Mouse (Mus musculus) embryonic facial prominence, embryonic 15.5 days (tissue): ENCODE data around the gene Tbcb. TPM values are rescaled to one million over a fixed set of nuclear protein-coding genes. Genes with fewer than 3 reads are reported as not detected.
"Not testable (repeated sequence)": the region's sequence is repeated elsewhere in the genome, so short reads cannot be mapped to it uniquely, and the experiment has no call there.

Experiments
- ATAC-seq: fragments of 200-750 bp; cut with Nextera tagmentation; 2 replicates; pipeline ENCODE4 v1.8.0; 2017; ENCODE audit warnings: low read depth, moderate TSS enrichment; ENCODE audit not compliant: insufficient number of reproducible peaks, low FRiP score, low TSS enrichment
- H3K27ac ChIP-seq: fragments of 300-500 bp; sonication (generic); replicated peaks from 2 replicates; pipeline ENCODE4 v1.5.1; 2015; ENCODE audit warnings: mild to moderate bottlenecking, inconsistent platforms
- H3K27me3 ChIP-seq: fragments of 300-500 bp; sonication (generic); 2 replicates; pipeline ENCODE4 v1.6.1; 2015; ENCODE audit warnings: inconsistent platforms
- H3K36me3 ChIP-seq: fragments of 300-500 bp; sonication (generic); 2 replicates; pipeline ENCODE4 v1.6.1; 2015; ENCODE audit warnings: mild to moderate bottlenecking, inconsistent platforms
- H3K4me1 ChIP-seq: fragments of 300-500 bp; sonication (generic); 2 replicates; pipeline ENCODE4 v1.6.1; 2015; ENCODE audit warnings: inconsistent platforms
- H3K4me2 ChIP-seq: fragments of 300-500 bp; sonication (generic); replicated peaks from 2 replicates; pipeline ENCODE4 v1.6.1; 2015; ENCODE audit warnings: mild to moderate bottlenecking, inconsistent platforms
- H3K4me3 ChIP-seq: fragments of 300-500 bp; sonication (generic); replicated peaks from 2 replicates; pipeline ENCODE4 v1.5.1; 2015; ENCODE audit warnings: mild to moderate bottlenecking, inconsistent platforms
- H3K9ac ChIP-seq: fragments of 300-500 bp; sonication (generic); 2 replicates; pipeline ENCODE4 v1.6.1; 2015; ENCODE audit warnings: inconsistent platforms
- H3K9me3 ChIP-seq: fragments of 300-500 bp; sonication (generic); replicated peaks from 2 replicates; pipeline ENCODE4 v1.6.1; 2016; ENCODE audit warnings: inconsistent platforms
- WGBS: fragments of 180-500 bp; shearing (Covaris S2); methylation state at CpG from one replicate; pipeline ENCODE4 v1.1.7; 2015; 5-methylcytosine and 5-hydroxymethylcytosine counted together
- polyA plus RNA-seq: library from polyadenylated mRNA; unstranded; fragments of >200 nt; fragmentation: Nextera tagmentation; extraction: Ambion mirVana; gene quantifications from 2 replicates; pipeline ENCODE4 v1.2.1, GENCODE M21; 2015

Tbcb gene
- polyA plus RNA-seq, 1 experiment from 2014 or later: 177 TPM

DNA sequence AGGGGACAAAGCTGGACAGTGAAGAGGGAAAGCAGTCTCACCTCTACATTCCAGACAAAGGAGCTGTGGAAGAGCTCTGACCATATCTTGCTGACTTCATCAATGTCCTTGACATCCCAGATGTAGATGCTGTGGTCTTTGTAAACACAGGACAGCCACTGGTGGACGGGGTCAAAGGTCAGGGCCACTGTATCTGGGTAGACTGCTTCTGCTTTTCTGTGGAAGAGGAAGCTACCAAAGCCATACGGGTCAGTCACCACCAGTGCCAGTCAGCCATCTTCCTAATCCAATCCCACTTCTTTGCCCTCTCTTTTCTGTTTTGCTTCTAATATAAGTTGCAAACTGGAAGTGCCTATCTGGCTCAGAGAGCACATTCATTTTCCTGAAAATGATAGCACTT, 33.0 kb upstream of the Tbcb start:
- 80% methylated on average over 2 of the region's 2 CpGs for WGBS

GRCm38 (mm10) chr7:30251956-30252954, 20.2 kb upstream of the Tbcb start:
- ATAC-seq: no peak
- no peaks in the 10 kb centered on the region for H3K4me1 ChIP-seq

More for the DNA sequence above, 33.0 kb upstream of the Tbcb start:
- Histone ChIP-seq H3K9ac (no peak overlapping the region), H3K4me2 (no peak overlapping the region), H3K4me1 (no peaks in the 10 kb centered on the region), H3K36me3 (peaks cover 4% of the 10 kb centered on the region; the same call in 1 of the 2 replicates), H3K27me3 (no peaks in the 10 kb centered on the region), H3K4me3 (no peak overlapping the region), H3K9me3 (no peaks in the 10 kb centered on the region), H3K27ac (no peak overlapping the region)
- ATAC-seq: no peak

GRCm38 (mm10) chr7:30237374-30237773, 5.3 kb upstream of the Tbcb start:
- H3K4me1 ChIP-seq: peaks cover 15% of the 10 kb centered on the region
- ATAC-seq, H3K27me3 ChIP-seq, H3K9me3 ChIP-seq, H3K4me3 ChIP-seq, H3K27ac ChIP-seq, H3K4me2 ChIP-seq, H3K9ac ChIP-seq: not testable (repeated sequence)
- H3K36me3 ChIP-seq: peaks cover 17% of the 10 kb centered on the region
- WGBS: 69% methylated on average over 3 of the region's 3 CpGs

More at GRCm38 (mm10) chr7:30251956-30252954, 20.2 kb upstream of the Tbcb start:
- WGBS: 74% methylated on average over 12 of the region's 12 CpGs
- Histone ChIP-seq H3K27ac (no peak overlapping the region), H3K4me3 (no peak overlapping the region), H3K9me3 (no peaks in the 10 kb centered on the region), H3K36me3 (0 out of 2 replicates have a peak, but pooled peaks cover 2% of the 10 kb centered on the region), H3K9ac (no peak overlapping the region), H3K27me3 (no peaks in the 10 kb centered on the region), H3K4me2 (no peak overlapping the region)

GRCm38 (mm10) chr7:30235625-30236024, 3.6 kb upstream of the Tbcb start, which contains the start of gene Ovol3:
Gene Ovol3 (minus strand): TSS chr7:30235725.
- Histone ChIP-seq H3K27me3 (no peaks in the 10 kb centered on the region), H3K4me2 (no peak within 1 kb of the TSS), H3K4me1 (peaks cover 20% of the 10 kb centered on the region), H3K36me3 (peaks cover 17% of the 10 kb centered on the region), H3K9ac (no peak within 1 kb of the TSS), H3K9me3 (no peaks in the 10 kb centered on the region), H3K27ac (no peak within 1 kb of the TSS), H3K4me3 (no peak within 1 kb of the TSS)
- WGBS: 83% methylated on average over 4 of the region's 4 CpGs
- ATAC-seq: no peak

- WGBS: 91% methylated on average over 8 of the region's 8 CpGs
- ATAC-seq: no peak
These were observed 3.0 kb upstream of the Tbcb start for GRCm38 (mm10) chr7:30235091-30235490.

DNA sequence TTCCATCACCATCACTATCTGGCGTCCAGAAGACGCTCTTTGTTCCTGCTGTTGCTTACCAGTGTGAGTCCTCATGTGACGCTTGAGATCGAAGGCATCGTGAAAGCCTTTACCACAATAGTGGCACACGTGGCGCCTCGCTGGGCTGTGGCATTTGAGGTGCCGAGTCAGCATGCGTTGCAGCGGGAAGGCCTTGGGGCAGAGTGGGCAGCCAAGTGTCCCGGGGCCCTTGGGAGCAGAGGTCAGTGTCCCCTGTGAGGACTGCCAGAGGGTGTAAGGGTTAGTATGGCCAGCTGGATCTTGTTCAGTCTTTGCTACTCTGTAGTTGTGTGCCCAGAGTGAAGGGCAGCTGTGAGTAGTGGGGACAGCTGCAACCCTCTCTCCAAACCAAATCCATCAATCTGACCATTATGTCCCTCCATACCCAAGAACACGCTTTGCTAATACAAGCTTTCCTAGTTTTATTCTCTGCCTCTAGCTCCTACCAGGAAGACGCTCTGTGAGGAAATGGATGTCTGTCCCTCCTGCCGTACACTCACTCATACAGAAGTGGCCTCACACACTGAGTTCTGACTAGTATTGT, 2.3 kb upstream of the Tbcb start:
- 91% methylated on average over 15 of the region's 15 CpGs for WGBS
- ATAC-seq: no peak
- Histone ChIP-seq H3K9me3 (no peaks in the 10 kb centered on the region), H3K36me3 (peaks cover 17% of the 10 kb centered on the region), H3K4me1 (peaks cover 23% of the 10 kb centered on the region), H3K27me3 (no peaks in the 10 kb centered on the region), H3K4me2 (no peak overlapping the region), H3K27ac (no peak overlapping the region), H3K4me3 (no peak overlapping the region), H3K9ac (no peak overlapping the region; the same call in 1 of the 2 replicates)

More at GRCm38 (mm10) chr7:30235091-30235490, 3.0 kb upstream of the Tbcb start:
- Histone ChIP-seq H3K4me3 (no peak overlapping the region), H3K27me3 (no peaks in the 10 kb centered on the region), H3K4me2 (no peak overlapping the region), H3K9me3 (no peaks in the 10 kb centered on the region), H3K36me3 (peaks cover 17% of the 10 kb centered on the region), H3K4me1 (peaks cover 23% of the 10 kb centered on the region), H3K27ac (no peak overlapping the region), H3K9ac (no peak overlapping the region)

GRCm38 (mm10) chr7:30233387-30233786, 1.3 kb upstream of the Tbcb start:
- Histone ChIP-seq H3K36me3 (peaks cover 22% of the 10 kb centered on the region), H3K4me2 (peak overlapping the region; percentile 79), H3K9ac (no peak overlapping the region), H3K9me3 (no peaks in the 10 kb centered on the region), H3K4me1 (peaks cover 23% of the 10 kb centered on the region), H3K4me3 (peak overlapping the region; percentile 82; the same call in 1 of the 2 replicates), H3K27ac (no peak overlapping the region), H3K27me3 (no peaks in the 10 kb centered on the region)
- 84% methylated on average over 20 of the region's 20 CpGs for WGBS
- ATAC-seq: no peak

DNA sequence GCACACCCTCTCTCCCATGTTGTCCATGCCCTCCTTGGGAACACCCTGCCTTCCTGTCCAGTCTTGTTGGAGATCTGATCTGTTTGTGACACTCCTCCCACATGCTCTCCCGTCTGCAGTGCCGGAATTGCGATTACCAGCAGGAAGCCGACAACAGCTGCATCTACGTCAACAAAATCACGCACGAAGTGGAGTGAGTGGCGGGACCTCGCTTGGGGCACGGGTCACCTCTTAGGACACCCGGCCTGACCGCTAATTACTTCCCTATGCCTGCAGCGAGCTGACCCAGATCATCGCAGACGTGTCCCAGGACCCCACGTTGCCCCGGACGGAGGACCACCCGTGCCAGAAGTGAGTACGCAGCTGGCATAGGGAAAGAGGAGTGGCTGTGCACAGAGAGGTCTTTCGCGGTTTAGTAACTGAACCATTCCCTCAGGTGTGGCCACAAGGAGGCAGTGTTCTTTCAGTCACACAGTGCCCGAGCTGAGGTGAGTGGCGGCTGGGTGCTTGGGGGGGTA, 618 bp upstream of the Tbcb start:
- peaks cover 28% of the 10 kb centered on the region for H3K36me3 ChIP-seq
- no peak for ATAC-seq
- WGBS: 3% methylated on average over 24 of the region's 24 CpGs

GRCm38 (mm10) chr7:30231328-30231668, 774 bp downstream of the Tbcb start:
- no peak for ATAC-seq
- peak overlapping the region; percentile 82 for H3K4me3 ChIP-seq
- H3K27ac ChIP-seq: no peak overlapping the region
- WGBS: under 1% methylated on average over 16 of the region's 16 CpGs
- H3K4me1 ChIP-seq: peaks cover 23% of the 10 kb centered on the region
- no peaks in the 10 kb centered on the region for H3K27me3 ChIP-seq
- H3K4me2 ChIP-seq: peak overlapping the region; percentile 79
- H3K9me3 ChIP-seq: no peaks in the 10 kb centered on the region
- peak overlapping the region; percentile 70 for H3K9ac ChIP-seq
- peaks cover 41% of the 10 kb centered on the region for H3K36me3 ChIP-seq

More for the DNA sequence above, 618 bp upstream of the Tbcb start:
- Histone ChIP-seq H3K4me3 (peak overlapping the region; percentile 82), H3K9ac (peak overlapping the region; percentile 70), H3K27ac (peak overlapping the region; percentile 98), H3K27me3 (no peaks in the 10 kb centered on the region), H3K9me3 (no peaks in the 10 kb centered on the region), H3K4me1 (peaks cover 23% of the 10 kb centered on the region), H3K4me2 (peak overlapping the region; percentile 79)

GRCm38 (mm10) chr7:30224206-30224605, 7.9 kb downstream of the Tbcb start:
- H3K9ac ChIP-seq: no peak overlapping the region
- no peak overlapping the region for H3K4me3 ChIP-seq
- peaks cover 7% of the 10 kb centered on the region for H3K4me1 ChIP-seq
- WGBS: 88% methylated on average over 12 of the region's 12 CpGs
- H3K36me3 ChIP-seq: peaks cover 57% of the 10 kb centered on the region
- H3K27me3 ChIP-seq: no peaks in the 10 kb centered on the region
- no peak for ATAC-seq
- no peak overlapping the region for H3K27ac ChIP-seq
- no peak overlapping the region for H3K4me2 ChIP-seq
- H3K9me3 ChIP-seq: no peaks in the 10 kb centered on the region

DNA sequence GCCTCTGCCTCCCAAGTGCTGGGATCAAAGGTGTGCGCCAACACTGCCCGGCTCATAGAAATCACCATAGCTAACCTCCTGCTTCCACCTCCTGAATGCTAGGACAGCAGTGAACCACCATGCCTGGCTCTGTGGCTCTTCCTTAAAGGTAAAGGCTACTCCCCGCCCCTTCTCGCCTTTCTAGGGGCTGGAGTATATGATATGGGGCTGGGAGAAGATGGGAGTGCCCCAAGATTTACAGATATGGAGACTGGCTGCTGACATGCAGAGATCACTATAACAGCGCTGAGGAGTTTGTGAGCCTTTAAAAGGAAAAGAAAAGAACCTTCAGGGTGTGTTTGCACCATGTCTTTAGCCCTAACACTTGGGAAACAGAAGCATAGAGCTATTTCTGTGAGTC, 9.9 kb downstream of the Tbcb start:
- Histone ChIP-seq H3K4me1 (peaks cover 11% of the 10 kb centered on the region), H3K27me3 (no peaks in the 10 kb centered on the region), H3K27ac (no peak overlapping the region), H3K9me3 (no peaks in the 10 kb centered on the region), H3K4me2 (no peak overlapping the region), H3K4me3 (no peak overlapping the region), H3K36me3 (peaks cover 43% of the 10 kb centered on the region), H3K9ac (no peak overlapping the region)
- WGBS: 86% methylated on average over 5 of the region's 5 CpGs
- no peak for ATAC-seq
